Mouse (Mus musculus) stomach, embryonic 14.5 days (tissue): ENCODE results near the gene Rflna. TPM values are rescaled to one million over a fixed set of nuclear protein-coding genes. Genes with fewer than 3 reads are reported as not detected.

Source experiments
- ATAC-seq: fragments of 200-750 bp; cut with Nextera tagmentation; 2 replicates; pipeline ENCODE4 v1.8.0; 2017; ENCODE audit warnings: low read depth, moderate TSS enrichment; ENCODE audit not compliant: insufficient number of reproducible peaks, insufficient read depth, low FRiP score
- H3K27ac ChIP-seq: fragments of 300-500 bp; sonication (generic); 2 replicates; pipeline ENCODE4 v1.5.1; 2014; ENCODE audit warnings: mild to moderate bottlenecking, low read length, moderate library complexity, mixed read lengths
- H3K27me3 ChIP-seq: fragments of 300-500 bp; sonication (generic); 2 replicates; pipeline ENCODE4 v1.6.1; 2014; ENCODE audit warnings: low read length, control low read depth, mixed read lengths; ENCODE audit not compliant: control insufficient read depth, insufficient read depth
- H3K36me3 ChIP-seq: fragments of 300-500 bp; sonication (generic); 2 replicates; pipeline ENCODE4 v1.6.1; 2014; ENCODE audit warnings: mild to moderate bottlenecking, control low read depth, low read length, moderate library complexity, mixed read lengths; ENCODE audit not compliant: control insufficient read depth, insufficient read depth
- H3K4me1 ChIP-seq: fragments of 300-500 bp; sonication (generic); 2 replicates; pipeline ENCODE4 v1.6.1; 2014; ENCODE audit warnings: low read length, control low read depth, mixed read lengths; ENCODE audit not compliant: control insufficient read depth, insufficient read depth
- H3K4me2 ChIP-seq: fragments of 300-500 bp; sonication (generic); replicated peaks from 2 replicates; pipeline ENCODE4 v1.6.1; 2014; ENCODE audit warnings: low read depth, low read length, control low read depth
- H3K4me3 ChIP-seq: fragments of 300-500 bp; sonication (generic); 2 replicates; pipeline ENCODE4 v1.5.1; 2014; ENCODE audit warnings: low read depth, low read length, control low read depth
- H3K9ac ChIP-seq: fragments of 300-500 bp; sonication (generic); replicated peaks from 2 replicates; pipeline ENCODE4 v1.6.1; 2014; ENCODE audit warnings: low read depth, mild to moderate bottlenecking, control low read depth, low read length, moderate library complexity, mixed read lengths
- H3K9me3 ChIP-seq: fragments of 300-500 bp; sonication (generic); 2 replicates; pipeline ENCODE4 v1.6.1; 2016; ENCODE audit warnings: low read depth, low read length, control low read depth; ENCODE audit not compliant: control insufficient read depth
- WGBS: fragments of 180-500 bp; shearing (Covaris S2); extraction: QIAGEN DNeasy Blood & Tissue Kit; methylation state at CpG from one replicate; pipeline ENCODE4 v1.1.7; 2014; 5-methylcytosine and 5-hydroxymethylcytosine counted together
- polyA plus RNA-seq: library from polyadenylated mRNA; unstranded; fragments of >200 nt; fragmentation: Nextera tagmentation; extraction: Ambion mirVana; gene quantifications from 2 replicates; pipeline ENCODE4 v1.2.1, GENCODE M21; 2014

Rflna gene
- polyA plus RNA-seq, 1 experiment from 2014 or later = 5.0 TPM

GRCm38 (mm10) chr5:125014497-125014896, 11.5 kb downstream of the Rflna start:
- no peaks in the 10 kb centered on the region for H3K27me3 ChIP-seq
- H3K9ac ChIP-seq = no peak overlapping the region
- H3K36me3 ChIP-seq = peaks cover 40% of the 10 kb centered on the region
- H3K4me3 ChIP-seq = no peak overlapping the region
- H3K4me1 ChIP-seq = no peaks in the 10 kb centered on the region
- H3K27ac ChIP-seq = no peak overlapping the region
- peak; percentile 16; the same call in 1 of the 2 replicates for ATAC-seq
- 39% methylated on average over 7 of the region's 7 CpGs for WGBS
- H3K9me3 ChIP-seq = no peaks in the 10 kb centered on the region
- H3K4me2 ChIP-seq = no peak overlapping the region

- H3K9me3 ChIP-seq = no peaks in the 10 kb centered on the region
- no peak for ATAC-seq
- H3K9ac ChIP-seq = no peak overlapping the region
- no peaks in the 10 kb centered on the region for H3K27me3 ChIP-seq
- WGBS = 85% methylated on average over 3 of the region's 3 CpGs
- H3K27ac ChIP-seq = no peak overlapping the region
- H3K4me2 ChIP-seq = no peak overlapping the region
- H3K4me3 ChIP-seq = no peak overlapping the region
- peaks cover 43% of the 10 kb centered on the region for H3K36me3 ChIP-seq
- no peaks in the 10 kb centered on the region for H3K4me1 ChIP-seq
Measured at GRCm38 (mm10) chr5:125015066-125015465, 12.0 kb downstream of the Rflna start.

GRCm38 (mm10) chr5:125015576-125015975, 12.6 kb downstream of the Rflna start:
- WGBS = 87% methylated on average over 9 of the region's 9 CpGs
- no peak overlapping the region for H3K9ac ChIP-seq
- H3K36me3 ChIP-seq = peaks cover 43% of the 10 kb centered on the region
- H3K4me2 ChIP-seq = no peak overlapping the region
- no peaks in the 10 kb centered on the region for H3K9me3 ChIP-seq
- ATAC-seq = no peak
- no peaks in the 10 kb centered on the region for H3K27me3 ChIP-seq
- H3K27ac ChIP-seq = no peak overlapping the region
- H3K4me3 ChIP-seq = no peak overlapping the region
- no peaks in the 10 kb centered on the region for H3K4me1 ChIP-seq

DNA sequence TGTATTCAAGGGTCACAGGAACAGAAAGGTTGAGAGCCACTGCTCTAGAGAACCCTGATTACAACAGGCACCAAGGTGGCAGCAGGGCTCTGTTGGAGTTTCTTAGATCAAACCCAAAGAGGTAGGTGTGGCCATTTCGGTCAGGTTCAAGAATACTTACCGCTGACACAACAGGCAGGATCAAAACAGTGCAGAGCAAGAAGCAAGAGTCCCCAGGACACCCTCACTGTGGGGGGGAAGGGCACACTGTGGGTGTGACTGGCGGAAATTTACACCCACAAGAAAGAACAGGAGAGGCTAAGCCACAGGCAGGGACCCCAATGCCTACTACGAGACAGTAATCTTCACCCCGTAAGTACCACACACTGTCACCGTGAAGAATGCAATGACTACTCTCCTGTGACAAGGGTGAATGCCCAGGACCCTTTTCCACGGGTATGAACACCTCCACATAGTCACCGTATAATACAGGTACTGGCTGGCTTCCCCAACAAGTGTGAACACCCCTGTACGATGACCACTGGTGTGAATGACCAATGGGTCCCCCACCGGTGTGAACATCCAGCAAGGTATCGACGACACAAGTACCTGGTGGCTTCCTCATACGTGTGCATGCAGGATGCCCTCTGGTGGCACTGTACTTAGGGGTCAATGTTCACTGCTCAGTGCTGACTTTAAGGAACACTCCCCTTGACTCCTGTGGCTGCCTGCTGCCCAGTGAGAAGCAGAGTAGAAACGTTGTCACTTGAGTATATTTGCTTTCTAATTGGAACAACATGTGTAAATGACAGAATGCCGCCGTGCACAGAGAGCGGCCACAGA, 13.6 kb downstream of the Rflna start:
- Histone ChIP-seq H3K4me2 (no peak overlapping the region), H3K4me1 (no peaks in the 10 kb centered on the region), H3K27me3 (no peaks in the 10 kb centered on the region), H3K9me3 (no peaks in the 10 kb centered on the region), H3K9ac (no peak overlapping the region), H3K4me3 (no peak overlapping the region), H3K36me3 (peaks cover 44% of the 10 kb centered on the region), H3K27ac (no peak overlapping the region)
- ATAC-seq = no peak
- 85% methylated on average over 17 of the region's 17 CpGs for WGBS

- no peak for ATAC-seq
- WGBS = 78% methylated on average over 15 of the region's 15 CpGs
- Histone ChIP-seq H3K4me2 (no peak overlapping the region), H3K4me1 (no peaks in the 10 kb centered on the region), H3K27me3 (no peaks in the 10 kb centered on the region), H3K27ac (no peak overlapping the region), H3K9ac (no peak overlapping the region), H3K36me3 (peaks cover 46% of the 10 kb centered on the region), H3K9me3 (no peaks in the 10 kb centered on the region), H3K4me3 (no peak overlapping the region)
Measured at GRCm38 (mm10) chr5:125017332-125017731, 14.3 kb downstream of the Rflna start.

- Histone ChIP-seq H3K4me3 (no peak overlapping the region), H3K4me2 (no peak overlapping the region), H3K27ac (no peak overlapping the region), H3K9ac (no peak overlapping the region), H3K27me3 (no peaks in the 10 kb centered on the region), H3K4me1 (no peaks in the 10 kb centered on the region), H3K9me3 (no peaks in the 10 kb centered on the region), H3K36me3 (peaks cover 63% of the 10 kb centered on the region)
- WGBS = 79% methylated on average over 5 of the region's 5 CpGs
- ATAC-seq = no peak
Measured at GRCm38 (mm10) chr5:125019099-125019498, 16.1 kb downstream of the Rflna start.

- Histone ChIP-seq H3K4me3 (no peak overlapping the region), H3K4me1 (no peaks in the 10 kb centered on the region), H3K4me2 (no peak overlapping the region), H3K27me3 (no peaks in the 10 kb centered on the region), H3K9me3 (no peaks in the 10 kb centered on the region), H3K27ac (no peak overlapping the region), H3K36me3 (peaks cover 77% of the 10 kb centered on the region), H3K9ac (no peak overlapping the region)
- 67% methylated on average over 11 of the region's 11 CpGs for WGBS
- ATAC-seq = no peak
Measured at GRCm38 (mm10) chr5:125021298-125021697, 18.3 kb downstream of the Rflna start.

DNA sequence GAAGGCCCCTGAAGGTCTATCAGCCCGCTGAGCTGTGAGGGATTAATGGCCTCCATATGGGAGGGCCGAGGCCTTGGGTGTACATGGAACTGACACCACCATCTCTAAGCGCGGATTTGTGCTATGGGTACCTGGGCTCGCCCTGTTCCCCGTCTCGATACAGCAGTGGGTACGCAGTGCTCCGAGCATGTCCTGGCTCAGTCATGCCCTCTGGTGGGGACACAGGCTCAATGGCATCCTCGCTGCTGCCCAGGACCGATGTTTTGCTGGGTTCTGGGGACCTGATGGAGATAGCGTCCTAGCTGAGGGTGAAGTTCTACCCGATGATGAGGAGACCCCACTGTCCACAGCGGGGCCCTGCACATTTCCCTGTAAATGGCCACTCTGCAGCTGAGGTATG, 21.0 kb downstream of the Rflna start:
- ATAC-seq = no peak
- Histone ChIP-seq H3K4me2 (no peak overlapping the region), H3K9me3 (no peaks in the 10 kb centered on the region), H3K36me3 (peaks cover 79% of the 10 kb centered on the region), H3K27me3 (no peaks in the 10 kb centered on the region), H3K4me3 (no peak overlapping the region), H3K27ac (no peak overlapping the region), H3K9ac (no peak overlapping the region), H3K4me1 (no peaks in the 10 kb centered on the region)
- WGBS = 83% methylated on average over 14 of the region's 14 CpGs

DNA sequence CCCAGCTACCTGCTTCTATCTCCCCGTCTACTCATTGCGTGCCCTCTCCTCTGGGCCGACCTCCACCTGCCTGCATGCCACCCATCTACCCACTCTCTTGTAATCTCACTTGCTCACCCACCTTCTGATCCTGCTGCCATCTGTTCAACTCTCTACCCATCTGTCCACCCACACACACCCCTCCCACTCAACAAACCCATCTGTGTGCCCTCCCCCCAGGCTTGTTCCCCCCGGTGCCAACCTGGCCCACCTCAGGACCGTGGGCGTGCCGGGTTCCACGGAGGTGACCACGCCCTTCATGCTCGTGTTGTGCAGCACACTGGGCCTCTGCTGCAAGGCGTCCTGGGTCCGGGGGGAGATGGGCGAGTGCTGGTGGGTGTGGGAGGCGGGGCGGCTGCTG, 25.4 kb downstream of the Rflna start:
- 91% methylated on average over 15 of the region's 15 CpGs for WGBS
- ATAC-seq = no peak
- H3K36me3 ChIP-seq = peaks cover 98% of the 10 kb centered on the region

More for the DNA sequence above, 25.4 kb downstream of the Rflna start:
- Histone ChIP-seq H3K27ac (no peak overlapping the region), H3K9ac (no peak overlapping the region), H3K4me1 (no peaks in the 10 kb centered on the region), H3K4me2 (no peak overlapping the region), H3K4me3 (no peak overlapping the region), H3K9me3 (no peaks in the 10 kb centered on the region), H3K27me3 (no peaks in the 10 kb centered on the region)
